Mouse (Mus musculus): ENCODE measurements around the gene Rpl32. TPM values are rescaled to one million over a fixed set of nuclear protein-coding genes. Genes with fewer than 3 reads are reported as not detected.

The Rpl32 gene
- polyA plus RNA-seq, 1 experiment = 4,367 TPM

DNA sequence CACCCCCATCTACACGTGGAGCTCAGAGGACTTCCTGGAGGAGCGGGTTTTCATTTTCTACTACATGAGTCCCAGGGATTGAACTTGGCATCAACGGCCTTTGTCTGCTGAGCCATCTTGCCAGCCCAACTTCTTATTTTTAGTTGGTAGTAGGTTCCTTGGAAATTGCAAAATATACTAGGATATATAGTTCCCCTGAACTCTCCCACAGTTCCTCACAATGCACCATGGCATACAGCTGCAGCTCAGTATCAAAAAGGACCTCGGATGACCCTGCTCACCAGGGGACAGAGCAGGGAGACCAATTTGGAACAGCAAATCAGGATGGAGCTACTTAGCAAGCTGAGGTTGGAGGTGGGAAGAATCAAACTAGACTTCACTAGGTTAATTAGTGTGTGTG, 6.5 kb upstream of the Rpl32 start:
- Histone ChIP-seq H3K79me2 (ENCODE audit: control insufficient read depth, insufficient read depth) (no peaks in the 10 kb centered on the region), H3ac (ENCODE audit: control insufficient read depth, insufficient read length) (no peak overlapping the region), H3K36me3 (ENCODE audit: control insufficient read depth, insufficient read depth) (no peaks in the 10 kb centered on the region), H3K4me3 (no peak overlapping the region), H3K27me3 (ENCODE audit: control insufficient read depth, insufficient read depth, insufficient read length) (peaks cover 22% of the 10 kb centered on the region), H3K4me2 (ENCODE audit: low read depth) (no peak overlapping the region)
- TF ChIP-seq SRF (IDR thresholded peaks at IDR 0.05; ENCODE audit: control insufficient read depth, insufficient read length, low read depth) = no peak
- no peak for TF ChIP-seq MAX (IDR thresholded peaks at IDR 0.05; ENCODE audit: low read depth)
- TF ChIP-seq TCF12 (IDR thresholded peaks at IDR 0.05; ENCODE audit: insufficient read depth, poor library complexity, severe bottlenecking) = no peak
- no peak for TF ChIP-seq MYOD1 (IDR thresholded peaks at IDR 0.05; ENCODE audit: control insufficient read depth in 1 of 3, insufficient read length in 2 of 3, low read depth in 2 of 3)
- TF ChIP-seq TCF3 (IDR thresholded peaks at IDR 0.05; ENCODE audit: insufficient read length, low read depth) = no peak
- TF ChIP-seq MYOG (IDR thresholded peaks at IDR 0.05; ENCODE audit: control insufficient read depth in 1 of 3, insufficient read depth in 1 of 3, insufficient read length in 2 of 3, low read depth in 2 of 3) = no peak
- TF ChIP-seq POLR2AphosphoS2 (IDR thresholded peaks at IDR 0.05; ENCODE audit: insufficient read length, low read depth) = no peak
- TF ChIP-seq POLR2A (IDR thresholded peaks at IDR 0.05; ENCODE audit: insufficient read length, low read depth) = no peak
- no peak for TF ChIP-seq E2F4 (IDR thresholded peaks at IDR 0.05; ENCODE audit: insufficient read depth)
- TF ChIP-seq REST (IDR thresholded peaks at IDR 0.05; ENCODE audit: insufficient read depth, insufficient read length) = no peak
- TF ChIP-seq USF1 (IDR thresholded peaks at IDR 0.05; ENCODE audit: low read depth) = no peak
- no peak for TF ChIP-seq CEBPB (IDR thresholded peaks at IDR 0.05; ENCODE audit: insufficient read depth, poor library complexity, severe bottlenecking)

- H3K27me3 ChIP-seq (ENCODE audit: control insufficient read depth, insufficient read depth, insufficient read length) = peaks cover 13% of the 10 kb centered on the region
- no peak overlapping the region for H3K4me3 ChIP-seq
- no peak overlapping the region for H3K4me2 ChIP-seq (ENCODE audit: low read depth)
- H3K79me2 ChIP-seq (ENCODE audit: control insufficient read depth, insufficient read depth) = no peaks in the 10 kb centered on the region
- no peaks in the 10 kb centered on the region for H3K36me3 ChIP-seq (ENCODE audit: control insufficient read depth, insufficient read depth)
- TF ChIP-seq SRF (IDR thresholded peaks at IDR 0.05; ENCODE audit: control insufficient read depth, insufficient read length, low read depth) (no peak), CEBPB (IDR thresholded peaks at IDR 0.05; ENCODE audit: insufficient read depth, poor library complexity, severe bottlenecking) (no peak), TCF3 (IDR thresholded peaks at IDR 0.05; ENCODE audit: insufficient read length, low read depth) (no peak), USF1 (IDR thresholded peaks at IDR 0.05; ENCODE audit: low read depth) (no peak), REST (IDR thresholded peaks at IDR 0.05; ENCODE audit: insufficient read depth, insufficient read length) (no peak), E2F4 (IDR thresholded peaks at IDR 0.05; ENCODE audit: insufficient read depth) (no peak), MYOD1 (IDR thresholded peaks at IDR 0.05; ENCODE audit: control insufficient read depth in 1 of 3, insufficient read length in 2 of 3, low read depth in 2 of 3) (no peak), MYOG (IDR thresholded peaks at IDR 0.05; ENCODE audit: control insufficient read depth in 1 of 3, insufficient read depth in 1 of 3, insufficient read length in 2 of 3, low read depth in 2 of 3) (no peak), POLR2AphosphoS2 (IDR thresholded peaks at IDR 0.05; ENCODE audit: insufficient read length, low read depth) (no peak), MAX (IDR thresholded peaks at IDR 0.05; ENCODE audit: low read depth) (no peak), POLR2A (IDR thresholded peaks at IDR 0.05; ENCODE audit: insufficient read length, low read depth) (no peak), TCF12 (IDR thresholded peaks at IDR 0.05; ENCODE audit: insufficient read depth, poor library complexity, severe bottlenecking) (no peak)
- H3ac ChIP-seq (ENCODE audit: control insufficient read depth, insufficient read length) = no peak overlapping the region
These were observed 5.6 kb upstream of the Rpl32 start for GRCm38 (mm10) chr6:115814104-115814503.

GRCm38 (mm10) chr6:115811606-115812005, 3.1 kb upstream of the Rpl32 start:
- Histone ChIP-seq H3K27me3 (ENCODE audit: control insufficient read depth, insufficient read depth, insufficient read length) (no peaks in the 10 kb centered on the region), H3K4me2 (ENCODE audit: low read depth) (no peak overlapping the region), H3K79me2 (ENCODE audit: control insufficient read depth, insufficient read depth) (peaks cover 18% of the 10 kb centered on the region), H3K36me3 (ENCODE audit: control insufficient read depth, insufficient read depth) (peaks cover 5% of the 10 kb centered on the region), H3ac (ENCODE audit: control insufficient read depth, insufficient read length) (no peak overlapping the region), H3K4me3 (no peak overlapping the region)
- TF ChIP-seq TCF3 (IDR thresholded peaks at IDR 0.05; ENCODE audit: insufficient read length, low read depth) (no peak), MAX (IDR thresholded peaks at IDR 0.05; ENCODE audit: low read depth) (no peak), SRF (IDR thresholded peaks at IDR 0.05; ENCODE audit: control insufficient read depth, insufficient read length, low read depth) (no peak), CEBPB (IDR thresholded peaks at IDR 0.05; ENCODE audit: insufficient read depth, poor library complexity, severe bottlenecking) (no peak), USF1 (IDR thresholded peaks at IDR 0.05; ENCODE audit: low read depth) (no peak), REST (IDR thresholded peaks at IDR 0.05; ENCODE audit: insufficient read depth, insufficient read length) (no peak), E2F4 (IDR thresholded peaks at IDR 0.05; ENCODE audit: insufficient read depth) (no peak), POLR2AphosphoS2 (IDR thresholded peaks at IDR 0.05; ENCODE audit: insufficient read length, low read depth) (no peak), MYOG (IDR thresholded peaks at IDR 0.05; ENCODE audit: control insufficient read depth in 1 of 3, insufficient read depth in 1 of 3, insufficient read length in 2 of 3, low read depth in 2 of 3) (no peak), MYOD1 (IDR thresholded peaks at IDR 0.05; ENCODE audit: control insufficient read depth in 1 of 3, insufficient read length in 2 of 3, low read depth in 2 of 3) (no peak), TCF12 (IDR thresholded peaks at IDR 0.05; ENCODE audit: insufficient read depth, poor library complexity, severe bottlenecking) (no peak)

- Histone ChIP-seq H3K79me2 (ENCODE audit: control insufficient read depth, insufficient read depth) (peaks cover 31% of the 10 kb centered on the region), H3ac (ENCODE audit: control insufficient read depth, insufficient read length) (peak overlapping the region; percentile 22), H3K27me3 (ENCODE audit: control insufficient read depth, insufficient read depth, insufficient read length) (no peaks in the 10 kb centered on the region), H3K36me3 (ENCODE audit: control insufficient read depth, insufficient read depth) (peaks cover 15% of the 10 kb centered on the region), H3K4me3 (peak overlapping the region; percentile 94), H3K4me2 (ENCODE audit: low read depth) (peak overlapping the region; percentile 85)
- TF ChIP-seq MYOD1 (IDR thresholded peaks at IDR 0.05; ENCODE audit: control insufficient read depth in 1 of 3, insufficient read length in 2 of 3, low read depth in 2 of 3) = no peak
- no peak for TF ChIP-seq E2F4 (IDR thresholded peaks at IDR 0.05; ENCODE audit: insufficient read depth)
- TF ChIP-seq MAX (IDR thresholded peaks at IDR 0.05; ENCODE audit: low read depth) = no peak
- no peak for TF ChIP-seq CEBPB (IDR thresholded peaks at IDR 0.05; ENCODE audit: insufficient read depth, poor library complexity, severe bottlenecking)
- TF ChIP-seq REST (IDR thresholded peaks at IDR 0.05; ENCODE audit: insufficient read depth, insufficient read length) = no peak
- TF ChIP-seq SRF (IDR thresholded peaks at IDR 0.05; ENCODE audit: control insufficient read depth, insufficient read length, low read depth) = no peak
- TF ChIP-seq POLR2A (IDR thresholded peaks at IDR 0.05; ENCODE audit: insufficient read length, low read depth) = no peak
- no peak for TF ChIP-seq MYOG (IDR thresholded peaks at IDR 0.05; ENCODE audit: control insufficient read depth in 1 of 3, insufficient read depth in 1 of 3, insufficient read length in 2 of 3, low read depth in 2 of 3)
- TF ChIP-seq USF1 (IDR thresholded peaks at IDR 0.05; ENCODE audit: low read depth) = no peak
- no peak for TF ChIP-seq TCF3 (IDR thresholded peaks at IDR 0.05; ENCODE audit: insufficient read length, low read depth)
- TF ChIP-seq TCF12 (IDR thresholded peaks at IDR 0.05; ENCODE audit: insufficient read depth, poor library complexity, severe bottlenecking) = no peak
- no peak for TF ChIP-seq POLR2AphosphoS2 (IDR thresholded peaks at IDR 0.05; ENCODE audit: insufficient read length, low read depth)
These were observed 405 bp downstream of the Rpl32 start for GRCm38 (mm10) chr6:115808196-115808487.

Measured in myocyte (in vitro differentiated cells).